Mouse (Mus musculus) midbrain, postnatal 0 days (tissue): ENCODE measurements around the gene Tmub2. TPM values are rescaled to one million over a fixed set of nuclear protein-coding genes. Genes with fewer than 3 reads are reported as not detected.
A peak's percentile ranks its signal among the peaks of the same experiment; 100 is the strongest.
"Not testable (repeated sequence)": the region's sequence is repeated elsewhere in the genome, so short reads cannot be mapped to it uniquely, and the experiment has no call there.

ENCODE experiments used
- ATAC-seq: fragments of 200-750 bp; cut with Nextera tagmentation; 2 replicates; pipeline ENCODE4 v1.8.0; 2017; ENCODE audit warnings: moderate number of reproducible peaks, mild to moderate bottlenecking, moderate TSS enrichment, moderate library complexity; ENCODE audit not compliant: low FRiP score
- DNase-seq: peaks from one replicate; pipeline ENCODE4 v3.0.0-alpha.2; 2015; ENCODE audit warnings: low spot score
- H3K27ac ChIP-seq: fragments of 300-500 bp; sonication (generic); 2 replicates; pipeline ENCODE4 v1.5.1; 2014; ENCODE audit warnings: low read depth, mild to moderate bottlenecking, low read length, mixed read lengths
- H3K27me3 ChIP-seq: fragments of 300-500 bp; sonication (generic); 2 replicates; pipeline ENCODE4 v1.6.1; 2014; ENCODE audit warnings: low read length, control low read depth, mixed read lengths; ENCODE audit not compliant: insufficient read depth
- H3K36me3 ChIP-seq: fragments of 300-500 bp; sonication (generic); 2 replicates; pipeline ENCODE4 v1.6.1; 2014; ENCODE audit warnings: low read length, control low read depth, mixed read lengths; ENCODE audit not compliant: insufficient read depth
- H3K4me1 ChIP-seq: fragments of 300-500 bp; sonication (generic); 2 replicates; pipeline ENCODE4 v1.6.1; 2014; ENCODE audit warnings: mild to moderate bottlenecking, control low read depth, antibody characterized with exemption, low read length, mixed read lengths; ENCODE audit not compliant: insufficient read depth
- H3K4me2 ChIP-seq: fragments of 300-500 bp; sonication (generic); 2 replicates; pipeline ENCODE4 v1.6.1; 2014; ENCODE audit warnings: low read depth, mild to moderate bottlenecking, low read length, mixed read lengths; ENCODE audit not compliant: poor library complexity, severe bottlenecking
- H3K4me3 ChIP-seq: fragments of 300-500 bp; sonication (generic); 2 replicates; pipeline ENCODE4 v1.5.1; 2014; ENCODE audit warnings: low read depth, mild to moderate bottlenecking, low read length, moderate library complexity
- H3K9ac ChIP-seq: fragments of 300-500 bp; sonication (generic); replicated peaks from 2 replicates; pipeline ENCODE4 v1.6.1; 2014; ENCODE audit warnings: mild to moderate bottlenecking, low read length, moderate library complexity, mixed read lengths; ENCODE audit not compliant: poor library complexity, severe bottlenecking
- H3K9me3 ChIP-seq: fragments of 300-500 bp; sonication (generic); 2 replicates; pipeline ENCODE4 v1.6.1; 2016; ENCODE audit warnings: low read length, control low read depth
- CTCF ChIP-seq: IDR thresholded peaks from 2 replicates; pipeline ENCODE4 v1.5.1; 2016; ENCODE audit warnings: antibody characterized with exemption, mild to moderate bottlenecking
- WGBS: fragments of 180-500 bp; shearing (Covaris S2); extraction: QIAGEN DNeasy Blood & Tissue Kit; methylation state at CpG from one replicate; pipeline ENCODE4 v1.1.7; 2014; 5-methylcytosine and 5-hydroxymethylcytosine counted together
- polyA plus RNA-seq: library from polyadenylated mRNA; unstranded; fragments of >200 nt; fragmentation: Nextera tagmentation; extraction: Ambion mirVana; gene quantifications from 2 replicates; pipeline ENCODE4 v1.2.1, GENCODE M21; 2015
- total RNA-seq: library from RNA; depleted of rRNA; stranded (reverse); fragments of >200 nt; gene quantifications from 2 replicates; pipeline ENCODE4 v1.2.3, GENCODE M21; 2014

Gene Tmub2
- total and polyA plus RNA-seq, 2 experiments from 2014 or later: 65.4 to 90.8 TPM

- Histone ChIP-seq H3K9ac (no peak overlapping the region), H3K4me2 (no peak overlapping the region)
Measured at GRCm38 (mm10) chr11:102267480-102267879, 17.3 kb upstream of the Tmub2 start.

GRCm38 (mm10) chr11:102268520-102269244, 16.0 kb upstream of the Tmub2 start, which contains the start of gene Asb16:
TSS of gene Asb16 (plus strand) at chr11:102268743.
- no peak within 1 kb of the TSS for H3K4me3 ChIP-seq
- WGBS: 81% methylated on average over 12 of the region's 12 CpGs
- TF ChIP-seq CTCF: no peak
- no peak within 1 kb of the TSS for H3K9ac ChIP-seq
- H3K9me3 ChIP-seq: no peaks in the 10 kb centered on the region
- DNase-seq: no peak
- no peaks in the 10 kb centered on the region for H3K27me3 ChIP-seq
- no peak for ATAC-seq
- no peaks in the 10 kb centered on the region for H3K36me3 ChIP-seq
- H3K4me2 ChIP-seq: no peak within 1 kb of the TSS
- H3K27ac ChIP-seq: no peak within 1 kb of the TSS
- H3K4me1 ChIP-seq: no peaks in the 10 kb centered on the region

More at GRCm38 (mm10) chr11:102267480-102267879, 17.3 kb upstream of the Tmub2 start:
- Histone ChIP-seq H3K4me3 (no peak overlapping the region), H3K27me3 (no peaks in the 10 kb centered on the region), H3K4me1 (no peaks in the 10 kb centered on the region), H3K27ac (no peak overlapping the region), H3K36me3 (no peaks in the 10 kb centered on the region), H3K9me3 (no peaks in the 10 kb centered on the region)
- ATAC-seq (peak; percentile 72; the same call in 1 of the 2 replicates), DNase-seq (peak; percentile 89)
- 9% methylated on average over 11 of the region's 11 CpGs for WGBS
- peak; percentile 81 for TF ChIP-seq CTCF

GRCm38 (mm10) chr11:102276411-102276915, 8.3 kb upstream of the Tmub2 start:
- Histone ChIP-seq H3K4me1 (peaks cover 3% of the 10 kb centered on the region; the same call in 1 of the 2 replicates), H3K36me3 (no peaks in the 10 kb centered on the region), H3K9ac (peak overlapping the region; percentile 65), H3K4me2 (peak overlapping the region; percentile 80), H3K27ac (peak overlapping the region; percentile 60; the same call in 1 of the 2 replicates), H3K4me3 (peak overlapping the region; percentile 34), H3K9me3 (no peaks in the 10 kb centered on the region), H3K27me3 (no peaks in the 10 kb centered on the region)
- peak; percentile 40 for DNase-seq
- peak; percentile 72 for ATAC-seq
- no peak for TF ChIP-seq CTCF
- WGBS: under 1% methylated on average over 32 of the region's 33 CpGs

- no peaks in the 10 kb centered on the region for H3K27me3 ChIP-seq
- no peak for DNase-seq
- peaks cover 3% of the 10 kb centered on the region; the same call in 1 of the 2 replicates for H3K4me1 ChIP-seq
- no peak overlapping the region for H3K4me2 ChIP-seq
- no peak overlapping the region for H3K9ac ChIP-seq
- H3K36me3 ChIP-seq: no peaks in the 10 kb centered on the region
- no peak overlapping the region for H3K4me3 ChIP-seq
- WGBS: 42% methylated on average over 10 of the region's 12 CpGs
- H3K9me3 ChIP-seq: no peaks in the 10 kb centered on the region
- ATAC-seq: no peak
- TF ChIP-seq CTCF: no peak
- no peak overlapping the region for H3K27ac ChIP-seq
Measured at GRCm38 (mm10) chr11:102277754-102278153, 7.0 kb upstream of the Tmub2 start.

GRCm38 (mm10) chr11:102279595-102279994, 5.1 kb upstream of the Tmub2 start:
- H3K36me3 ChIP-seq: no peaks in the 10 kb centered on the region
- TF ChIP-seq CTCF: no peak
- H3K9ac ChIP-seq: no peak overlapping the region
- no peak for ATAC-seq
- peaks cover 3% of the 10 kb centered on the region; the same call in 1 of the 2 replicates for H3K4me1 ChIP-seq
- no peaks in the 10 kb centered on the region for H3K9me3 ChIP-seq
- H3K4me3 ChIP-seq: no peak overlapping the region
- no peak for DNase-seq
- H3K4me2 ChIP-seq: no peak overlapping the region
- 94% methylated on average over 3 of the region's 3 CpGs for WGBS
- H3K27ac ChIP-seq: no peak overlapping the region
- no peaks in the 10 kb centered on the region for H3K27me3 ChIP-seq

GRCm38 (mm10) chr11:102280267-102280666, 4.5 kb upstream of the Tmub2 start:
- not testable (repeated sequence) for H3K4me1 ChIP-seq, H3K9me3 ChIP-seq, H3K9ac ChIP-seq, H3K36me3 ChIP-seq, ATAC-seq, H3K4me2 ChIP-seq, H3K27me3 ChIP-seq, DNase-seq, H3K27ac ChIP-seq, H3K4me3 ChIP-seq
- 74% methylated on average over 6 of the region's 6 CpGs for WGBS
